Mouse (Mus musculus) right cerebral cortex, postnatal 14 days (tissue): Measurements from ENCODE around the gene Gab1.

Experiments
- DNase-seq: peaks from one replicate; pipeline ENCODE4 v3.0.0; 2022

Gene Gab1

DNA sequence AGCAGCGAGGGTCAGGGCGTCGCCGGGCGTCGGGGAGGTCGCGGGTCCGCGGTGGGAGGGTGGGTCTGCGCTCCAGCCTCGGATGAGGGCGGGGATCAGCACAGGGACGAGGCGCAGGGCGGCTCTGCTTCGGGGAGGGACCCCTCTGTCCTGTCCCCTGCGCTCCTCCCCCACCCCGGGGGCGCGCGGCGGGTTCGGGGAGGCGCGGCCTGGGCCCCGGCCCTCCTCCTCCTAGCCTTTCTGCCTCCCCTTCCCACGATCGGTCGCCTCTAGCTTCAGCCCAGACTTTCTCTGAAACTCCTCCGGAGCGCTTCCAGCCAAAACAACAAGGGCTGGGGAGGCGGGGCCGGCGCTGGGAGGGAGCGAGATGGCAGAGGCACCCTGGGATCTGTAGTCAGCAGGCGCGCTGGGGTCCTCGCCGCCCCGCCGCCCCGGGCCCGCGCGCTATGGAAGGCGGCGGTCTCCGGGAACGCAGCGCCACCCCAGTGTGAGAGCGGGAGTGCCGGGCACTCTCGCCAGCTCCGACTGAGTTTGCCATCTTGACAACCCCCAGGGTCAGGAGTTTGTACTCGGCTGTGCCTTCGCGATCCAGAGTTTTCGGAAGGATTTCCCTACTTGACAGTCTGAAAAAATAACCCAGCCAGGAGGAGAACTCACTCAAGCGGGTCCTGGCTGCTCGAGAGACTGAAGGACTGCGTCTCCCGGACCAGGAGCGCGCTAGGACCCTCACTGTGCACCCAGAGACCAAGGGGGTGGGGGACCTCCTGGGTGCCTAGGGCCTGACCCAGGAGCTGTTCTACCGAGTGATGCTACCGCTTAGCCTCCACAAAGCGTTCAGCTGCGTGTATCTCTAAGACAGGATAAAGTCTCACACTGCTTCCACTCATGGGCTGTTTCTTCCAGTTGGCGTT lies at the start of gene Gab1:
Gab1 (minus strand) TSS at position 324 of the 911 bp plus-strand sequence.
- peak; percentile 85 for DNase-seq

DNA sequence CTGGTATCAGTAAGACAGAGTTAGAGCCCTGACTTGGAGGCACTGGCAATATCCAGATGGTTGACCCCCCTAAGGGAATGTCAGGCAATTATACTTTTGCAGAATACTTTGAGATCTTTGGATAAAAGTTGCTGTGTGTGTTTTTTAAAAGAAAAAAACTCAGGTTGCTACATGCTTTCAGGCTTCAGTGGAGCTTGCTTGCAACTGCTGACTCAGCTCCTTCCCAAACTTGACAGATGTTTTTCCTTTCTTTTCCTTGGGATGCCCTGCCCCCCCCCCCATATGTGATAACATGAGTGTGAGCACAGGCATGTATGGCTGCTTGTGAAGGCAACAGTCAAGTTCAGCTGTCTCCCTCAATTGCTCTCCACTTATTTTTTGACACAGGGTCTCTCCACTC lies 48.5 kb upstream of the Gab1 start:
- DNase-seq: no peak

DNA sequence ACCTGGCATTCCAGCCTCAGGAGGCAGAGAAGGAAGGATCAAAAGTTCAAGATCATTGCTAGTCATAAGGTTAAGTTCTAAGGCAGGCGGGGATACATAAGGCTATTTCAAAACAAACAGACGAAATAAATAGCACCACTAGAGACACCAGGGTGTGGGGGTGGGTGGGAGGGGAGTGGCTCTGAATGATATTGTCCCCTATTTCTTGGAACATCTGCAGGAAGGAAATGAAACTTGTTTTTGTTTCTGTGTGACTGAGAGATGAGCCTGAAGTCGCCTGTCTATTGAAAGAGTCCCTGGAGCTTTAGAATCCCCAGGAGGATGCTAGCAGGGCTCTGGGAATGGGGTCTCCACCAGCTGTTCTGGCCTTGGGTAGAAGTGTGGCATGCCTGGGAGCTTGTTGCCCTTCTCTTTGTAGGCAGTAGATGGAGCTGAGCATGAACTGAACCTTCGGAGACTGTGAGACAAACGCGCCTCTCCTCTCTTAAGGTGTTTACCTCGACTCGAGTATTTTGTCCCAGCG lies 43.5 kb upstream of the Gab1 start:
- DNase-seq: no peak

DNA sequence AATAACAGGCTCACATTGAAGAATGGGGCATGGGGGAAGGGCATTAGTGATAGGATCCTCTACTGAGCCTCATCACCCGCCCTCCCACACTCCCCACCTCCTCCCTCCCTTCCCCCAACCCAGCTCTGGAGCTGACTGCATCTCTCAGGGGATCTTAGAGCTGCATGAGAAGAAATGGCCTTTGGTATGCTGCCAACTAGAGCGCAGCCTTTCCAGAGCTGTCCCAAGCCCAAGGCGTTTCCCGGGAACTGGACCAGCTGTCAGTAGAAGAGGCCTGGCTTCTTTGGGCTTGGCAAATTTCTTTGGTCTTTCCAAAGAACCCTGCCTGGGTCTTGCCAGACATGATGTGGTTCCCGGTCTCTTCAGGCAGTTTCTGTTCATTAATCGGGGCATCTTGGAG lies 42.3 kb upstream of the Gab1 start:
- DNase-seq: peak; percentile 28

DNA sequence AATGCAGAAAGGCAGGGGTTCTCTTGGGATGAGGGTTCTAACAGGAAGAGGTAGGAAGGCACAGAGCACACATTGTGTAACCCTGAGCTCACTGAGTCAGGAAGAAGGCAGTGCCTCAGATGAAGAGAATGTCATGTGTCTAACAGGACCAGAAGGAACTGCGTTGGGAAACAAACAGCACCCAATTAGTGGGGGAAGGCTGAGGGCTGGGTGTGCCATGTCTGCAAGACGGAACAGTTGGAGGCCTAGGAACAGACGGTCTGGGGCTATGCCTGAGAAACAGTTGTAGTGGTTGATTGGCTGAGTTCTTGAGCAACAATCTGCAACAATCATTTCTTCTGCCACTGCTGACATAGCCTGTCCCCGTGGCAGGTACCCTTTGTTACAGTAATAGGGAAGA lies 38.8 kb upstream of the Gab1 start:
- no peak for DNase-seq

DNA sequence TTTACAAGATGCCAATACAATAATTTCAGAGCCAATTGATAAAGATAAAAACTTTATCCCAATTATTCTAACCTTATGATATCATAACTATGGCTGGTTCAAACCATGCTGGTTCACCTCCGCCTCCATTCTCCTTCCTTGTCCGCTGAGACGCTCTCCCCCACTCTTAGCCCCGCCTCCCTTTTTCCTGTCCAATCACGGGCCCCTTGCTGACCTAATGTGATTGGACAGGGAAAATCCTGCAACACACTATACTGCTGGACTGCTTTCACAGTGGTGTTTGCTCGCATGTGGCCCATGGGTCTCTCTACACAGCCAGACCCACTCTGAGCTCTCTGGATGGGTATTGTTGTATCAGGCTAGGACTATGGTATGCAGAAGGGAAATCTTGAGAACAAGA lies 38.2 kb upstream of the Gab1 start:
- no peak for DNase-seq

DNA sequence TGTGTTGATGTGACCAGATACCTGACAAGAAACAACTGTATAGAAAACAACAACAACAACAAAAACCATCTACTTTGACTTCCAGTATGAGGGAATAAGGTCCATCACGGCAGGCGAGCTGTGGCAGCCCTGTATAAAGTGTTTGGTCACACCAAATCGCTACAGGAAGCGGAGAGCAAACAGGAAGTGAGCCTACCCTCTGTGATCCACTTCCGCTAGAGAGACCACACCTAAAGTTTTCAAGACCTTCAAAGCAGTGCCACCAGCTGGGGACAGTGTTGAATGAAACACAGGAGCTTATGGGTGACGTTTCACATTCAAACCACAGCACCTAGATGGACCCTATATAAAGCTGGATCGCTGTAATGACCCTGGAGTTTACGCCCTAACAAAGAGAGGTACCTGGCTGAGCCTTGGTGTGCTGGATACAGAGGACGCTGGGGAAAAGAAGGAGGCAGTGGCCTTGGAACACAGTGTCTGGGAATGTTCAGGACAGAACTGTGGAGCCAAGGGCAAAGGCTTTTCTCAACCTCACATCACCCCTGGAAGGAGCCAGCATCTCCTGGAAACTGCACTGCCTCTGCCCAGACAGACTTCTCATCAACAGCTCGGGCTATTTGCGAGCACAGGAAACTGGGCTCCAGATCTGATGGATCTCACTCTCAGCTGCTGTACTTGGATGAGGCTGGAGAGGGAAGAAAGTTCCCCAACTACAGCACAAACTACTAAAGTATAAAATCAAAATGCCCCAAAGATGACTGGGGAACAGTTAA lies 36.3 kb upstream of the Gab1 start:
- no peak for DNase-seq

DNA sequence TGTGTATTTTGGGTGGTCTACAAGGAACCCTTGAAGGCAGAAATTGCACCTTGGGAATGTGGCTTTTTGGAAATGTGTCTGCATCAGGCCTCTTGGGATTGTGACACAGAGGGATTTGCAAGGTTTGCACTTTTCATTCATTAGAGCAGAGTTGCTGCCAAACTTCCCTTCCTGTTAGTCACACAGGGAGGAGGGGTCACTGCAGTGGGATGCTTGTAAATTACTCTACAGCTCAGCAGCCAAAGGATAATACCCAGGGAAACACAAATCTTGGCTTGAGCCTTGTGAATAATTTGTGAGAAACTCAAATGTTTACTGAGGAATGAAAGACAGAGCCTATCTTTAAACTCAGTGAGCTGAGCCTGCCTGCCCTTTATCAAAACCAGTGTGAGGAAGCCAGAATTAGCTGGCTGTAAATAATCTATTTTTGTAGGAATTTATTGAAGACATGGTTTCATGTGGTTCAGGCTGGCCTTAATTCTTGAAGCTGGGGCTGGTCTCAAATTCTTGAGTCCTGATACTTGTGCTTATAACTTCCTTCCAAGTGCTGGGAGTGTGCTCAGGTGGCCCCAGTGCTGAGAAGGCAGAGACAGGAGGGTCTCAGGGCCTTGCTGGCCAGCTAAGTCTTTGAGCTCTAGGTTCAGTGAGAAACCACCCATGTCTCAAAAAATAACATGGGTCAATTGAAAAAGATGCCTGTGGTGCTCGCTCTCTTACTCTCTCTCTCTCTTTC lies 32.9 kb upstream of the Gab1 start:
- no peak for DNase-seq

DNA sequence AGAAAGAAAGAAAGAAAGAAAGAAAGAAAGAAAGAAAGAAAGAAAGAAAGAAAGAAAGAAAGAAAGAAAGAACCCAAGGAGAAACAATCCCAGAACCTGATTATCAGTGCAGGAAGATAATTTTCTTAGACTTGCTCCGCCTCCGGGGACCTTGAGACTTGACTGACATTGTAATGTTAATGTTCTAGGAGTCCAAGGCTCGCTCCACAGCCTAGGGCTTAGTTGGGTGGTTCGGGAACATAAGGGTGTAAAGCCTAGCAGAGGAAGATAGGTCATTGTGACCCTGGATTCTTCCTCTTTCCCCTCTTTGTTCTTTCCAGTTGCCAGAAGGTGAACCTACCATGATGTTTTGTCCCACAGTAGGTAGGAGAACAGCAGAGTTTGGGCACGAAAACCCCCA lies 31.1 kb upstream of the Gab1 start:
- DNase-seq: no peak

DNA sequence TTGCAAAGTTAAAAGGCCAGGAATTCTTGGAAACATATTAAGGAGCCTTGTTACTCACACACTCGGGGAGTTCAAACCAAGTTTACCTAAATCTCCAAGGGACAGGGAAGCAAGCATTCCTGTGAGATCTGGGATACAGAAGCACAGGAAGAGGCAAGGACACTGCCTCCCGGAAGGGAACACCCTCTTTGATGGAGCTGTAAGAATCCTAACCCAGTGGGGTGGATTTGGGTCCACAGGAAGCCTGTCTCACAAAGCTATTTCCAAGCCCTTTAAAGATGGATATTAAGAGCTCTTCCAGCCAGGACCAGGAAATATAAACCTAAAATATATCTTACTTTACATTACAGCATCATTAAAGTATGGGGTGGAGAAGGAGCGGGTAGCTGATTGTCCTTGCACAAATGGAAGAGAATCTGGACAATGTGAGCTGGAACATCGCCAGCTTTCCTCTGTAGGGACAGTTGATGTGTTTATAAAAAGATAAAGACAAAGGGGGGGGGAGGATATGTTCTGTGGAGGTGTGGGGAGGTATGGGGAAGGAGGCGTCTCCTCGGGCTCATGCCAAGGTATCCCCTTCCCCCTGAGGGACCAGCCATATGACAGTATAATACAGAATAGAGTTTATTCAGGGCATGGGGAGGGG lies 28.1 kb upstream of the Gab1 start:
- DNase-seq: no peak

DNA sequence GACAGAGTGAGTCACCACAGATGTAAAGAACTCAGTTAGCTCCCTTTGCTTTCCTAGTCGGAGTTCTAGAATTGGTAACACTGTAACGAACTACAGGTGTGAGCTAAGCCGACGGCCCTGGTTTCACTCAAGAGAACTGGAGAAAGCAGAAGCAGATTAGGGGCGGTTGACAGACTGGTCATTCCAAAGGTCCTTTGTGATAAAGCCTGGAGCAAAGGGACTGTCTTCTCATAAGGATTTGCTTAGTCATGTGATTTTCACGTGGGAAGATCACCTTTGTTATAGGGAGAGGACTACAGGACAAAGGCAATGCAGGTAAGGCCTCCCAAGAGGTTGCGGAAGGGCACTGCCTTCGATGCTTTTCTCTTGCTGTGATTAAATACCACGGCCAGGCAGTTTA lies 22.0 kb upstream of the Gab1 start:
- DNase-seq: no peak

DNA sequence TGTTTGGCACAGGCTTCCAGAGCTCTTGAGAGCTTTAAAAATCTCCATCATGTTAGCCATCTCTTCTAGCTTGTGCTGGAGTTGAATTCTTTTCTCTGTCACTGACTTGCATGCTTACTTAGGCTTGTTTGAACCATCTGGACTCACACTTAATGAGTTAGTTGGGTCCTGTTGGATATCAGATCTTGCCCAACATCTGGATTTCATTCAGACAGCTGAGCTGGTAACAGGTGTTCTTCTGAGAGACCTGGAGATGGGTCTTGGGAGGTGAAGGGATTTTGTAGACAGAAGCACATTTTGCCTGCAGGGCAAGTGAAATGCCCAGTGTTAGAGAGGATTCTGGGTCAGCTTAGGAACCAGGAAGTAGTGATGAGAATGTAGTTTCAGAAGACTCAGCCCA lies 19.0 kb upstream of the Gab1 start:
- DNase-seq: no peak

DNA sequence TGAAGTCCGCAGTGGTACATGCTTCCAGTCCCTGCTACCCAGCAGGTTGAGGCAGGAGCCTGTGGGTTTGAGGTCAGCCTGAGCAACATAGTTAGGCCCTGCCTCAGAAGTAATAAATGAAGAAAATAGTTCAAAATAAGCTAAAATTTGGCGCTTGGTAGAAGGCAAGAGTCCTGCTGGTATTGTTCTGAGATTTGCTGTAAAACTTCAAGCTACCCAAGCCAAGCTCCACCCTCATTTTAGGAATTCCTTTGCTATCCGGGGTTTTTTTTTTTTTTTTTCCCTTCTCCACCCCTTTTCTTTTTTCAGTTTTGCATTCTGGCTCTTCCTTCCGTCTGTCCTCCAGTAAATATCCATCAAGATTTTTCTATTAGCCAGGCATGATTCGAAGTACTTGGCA lies 15.7 kb upstream of the Gab1 start:
- no peak for DNase-seq

DNA sequence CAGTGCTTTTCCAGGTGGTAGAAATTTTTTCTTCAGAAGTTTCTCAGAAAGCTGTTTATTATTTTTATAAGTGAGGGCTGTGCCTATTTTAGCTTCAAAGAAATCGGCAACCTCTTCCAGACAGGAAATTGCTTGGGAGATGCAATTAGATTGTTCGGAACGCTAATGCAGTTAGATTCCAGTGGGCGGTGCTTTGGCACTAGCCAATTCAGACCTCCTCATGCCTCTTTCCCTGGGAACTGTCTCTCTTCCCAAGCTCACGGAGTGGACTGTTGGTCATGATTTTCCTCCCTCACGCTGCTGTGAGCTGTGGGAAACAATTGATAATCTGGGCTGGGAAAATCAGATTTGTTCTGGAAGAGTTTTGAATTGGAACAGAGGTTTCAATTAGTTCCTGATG lies 15.1 kb upstream of the Gab1 start:
- DNase-seq: no peak

DNA sequence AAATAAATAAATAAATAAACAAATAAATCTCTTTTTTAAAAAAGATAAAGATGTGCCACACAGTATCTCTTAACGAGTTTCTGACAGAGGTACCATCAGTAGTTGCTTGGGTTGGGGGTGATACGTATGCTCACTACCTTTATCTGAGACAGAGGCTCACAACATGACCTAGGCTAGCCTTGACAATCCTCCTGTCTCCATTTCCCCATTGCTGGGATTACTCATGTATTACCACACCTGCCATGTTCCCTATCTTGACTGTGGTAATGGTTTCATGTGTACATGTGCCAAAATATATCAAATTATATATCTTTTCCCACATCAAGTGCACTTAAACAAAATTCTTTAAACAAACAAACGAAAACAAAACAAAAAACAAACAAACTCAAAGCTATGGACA lies 14.2 kb upstream of the Gab1 start:
- DNase-seq: no peak

DNA sequence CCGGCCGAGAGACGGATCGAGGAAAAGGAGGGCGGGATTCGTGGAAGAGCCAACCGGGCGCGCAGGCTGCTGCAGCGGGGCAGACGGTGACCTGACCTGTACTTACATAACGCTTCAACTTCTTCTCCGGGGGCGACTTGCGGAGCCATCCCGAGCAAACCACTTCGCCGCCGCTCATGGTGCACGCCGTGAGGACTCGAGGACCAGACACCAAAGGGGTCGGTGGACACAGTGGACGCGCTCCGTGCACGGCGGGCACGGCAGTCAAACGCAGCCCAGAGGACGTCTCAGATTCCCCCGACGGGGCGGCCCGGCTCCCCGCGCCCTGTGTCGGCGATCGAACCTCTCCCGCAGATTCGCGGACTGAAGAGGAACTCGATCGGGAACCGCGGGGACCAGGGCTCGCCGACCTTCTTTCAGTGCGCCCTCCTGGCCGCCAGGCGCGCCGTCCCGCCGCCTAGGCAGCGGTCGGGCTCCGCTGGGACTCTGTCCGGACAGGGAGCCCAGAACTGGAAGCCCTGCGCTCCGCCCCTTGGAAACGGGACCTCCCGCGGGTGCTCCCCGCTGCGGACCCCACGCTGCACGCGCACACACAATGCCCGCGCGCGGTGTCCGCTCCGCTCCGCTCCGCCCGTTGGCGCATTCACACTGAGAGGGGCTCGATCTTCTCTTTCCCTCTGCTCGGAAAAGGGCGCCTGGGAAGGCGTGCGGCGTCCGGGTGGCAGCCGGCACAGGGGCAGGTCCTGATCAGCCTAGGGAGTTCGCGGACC lies 708 bp downstream of the Gab1 start:
- DNase-seq: peak; percentile 47

DNA sequence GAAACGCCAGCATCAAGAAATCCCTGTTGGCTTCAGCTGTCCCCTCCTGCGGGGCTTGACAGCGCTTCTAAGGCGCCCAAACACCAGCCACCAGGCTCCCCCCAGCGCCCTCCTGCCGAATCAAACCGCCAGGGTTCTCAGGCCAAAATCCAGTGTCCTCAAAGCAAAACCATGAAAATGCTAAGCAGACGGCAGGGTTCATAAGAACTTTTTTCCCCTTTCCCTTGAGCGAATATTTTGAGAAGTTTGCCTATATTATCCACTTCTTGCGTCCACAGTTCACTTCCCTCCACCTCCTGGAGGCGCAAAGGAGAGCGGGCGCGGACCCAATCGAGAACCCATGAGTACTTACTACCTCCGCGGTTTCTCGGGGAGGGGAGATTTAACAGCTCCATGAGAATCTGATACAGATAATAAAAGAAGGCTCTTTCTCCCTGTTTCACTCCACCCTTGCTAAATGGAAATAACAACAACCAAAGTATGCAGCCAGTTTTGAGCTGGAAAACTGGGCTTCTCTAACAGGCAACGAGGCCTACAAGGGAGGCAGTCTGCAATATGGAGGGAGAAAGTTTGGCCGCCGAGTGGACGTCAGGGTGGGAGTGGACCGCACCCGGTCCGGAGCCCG lies 1.4 kb downstream of the Gab1 start:
- peak; percentile 43 for DNase-seq

DNA sequence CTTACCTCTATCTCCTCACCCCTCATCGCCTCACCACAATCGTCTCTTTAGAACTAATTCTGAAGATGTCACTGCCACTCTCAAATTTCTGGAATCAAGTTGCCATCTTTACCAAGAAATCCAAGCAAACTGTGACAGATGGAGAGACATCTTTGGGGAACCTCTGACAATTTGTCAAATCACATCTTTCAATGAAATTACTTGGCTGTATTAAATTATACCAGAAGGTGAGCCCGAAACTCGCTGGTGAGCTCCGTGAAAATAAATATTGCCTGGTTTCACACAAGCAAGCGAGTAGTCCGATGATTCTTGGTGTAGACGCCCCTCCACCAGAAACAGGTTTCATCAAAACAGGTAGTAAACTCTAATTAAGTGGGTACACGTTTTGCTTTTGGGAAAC lies 2.2 kb downstream of the Gab1 start:
- no peak for DNase-seq

DNA sequence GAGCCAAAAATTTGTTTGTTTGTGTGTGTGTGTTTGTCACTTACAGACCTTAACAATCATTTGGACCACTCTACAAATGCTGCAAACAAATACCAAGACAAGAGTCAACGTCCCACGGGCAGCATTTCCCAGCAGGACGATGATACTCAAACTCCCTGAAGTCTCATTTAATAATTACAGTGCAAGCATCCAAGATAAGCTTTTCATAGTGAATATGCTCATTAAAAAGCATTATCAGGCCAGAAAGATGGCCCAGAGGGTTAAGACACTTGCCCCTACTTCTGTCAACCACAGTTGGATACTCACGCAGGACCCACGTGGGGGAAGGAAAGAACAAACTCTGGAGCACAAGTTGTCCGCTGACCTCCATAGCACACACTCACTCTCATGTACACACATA lies 4.8 kb downstream of the Gab1 start:
- DNase-seq: no peak

DNA sequence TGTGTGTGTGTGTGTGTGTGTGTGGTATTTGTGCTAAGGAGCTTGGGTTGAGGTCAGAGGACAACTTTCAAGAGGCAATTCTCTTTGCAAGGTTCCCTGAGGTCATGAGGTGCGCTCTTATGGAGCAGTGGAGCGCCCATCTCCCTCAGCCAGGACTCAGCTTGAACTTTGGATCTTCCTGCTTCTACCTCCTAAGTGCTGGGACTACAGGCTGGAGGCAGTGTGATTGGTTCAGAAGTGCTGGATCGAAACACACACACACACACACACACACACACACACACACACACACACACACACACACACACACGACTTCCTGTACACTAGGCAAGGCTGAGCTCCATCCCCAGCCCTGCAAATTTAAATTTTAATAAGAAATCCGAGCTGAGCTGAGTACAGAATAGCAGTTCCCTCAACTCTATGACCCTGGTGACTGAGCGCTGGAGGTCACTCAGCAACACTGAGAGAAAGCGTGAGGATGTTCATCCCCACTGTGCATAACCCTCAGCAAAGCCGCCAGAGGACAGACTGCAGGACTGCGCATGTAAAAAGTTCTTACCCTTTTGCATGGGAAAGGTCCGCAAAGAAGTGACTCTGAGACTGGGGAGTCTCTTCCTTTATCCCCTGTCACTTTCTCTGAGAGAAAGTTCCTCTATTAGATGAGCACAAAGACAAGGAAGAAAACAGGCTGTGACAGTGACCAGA lies 6.4 kb downstream of the Gab1 start:
- no peak for DNase-seq

DNA sequence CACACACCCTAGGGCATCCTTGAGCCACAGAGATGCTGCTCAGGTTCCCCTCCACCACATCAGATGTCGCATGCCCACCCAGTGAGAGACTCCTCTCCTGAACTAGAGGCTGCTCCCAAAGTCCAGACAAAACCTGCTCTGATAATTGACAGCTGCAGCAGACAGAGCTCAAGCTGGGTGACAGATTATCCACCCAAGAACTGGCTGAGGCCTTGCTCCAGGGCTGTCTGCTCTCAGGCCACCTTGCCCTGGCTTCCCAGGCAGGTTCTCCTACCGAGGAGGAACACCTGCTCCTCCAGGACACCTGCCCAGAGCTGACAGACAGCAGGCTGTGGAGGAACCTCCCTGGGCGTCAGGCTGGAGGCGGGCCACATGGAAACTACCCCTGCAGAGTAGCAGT lies 7.6 kb downstream of the Gab1 start:
- no peak for DNase-seq
